Mouse (Mus musculus): ENCODE results near the gene Acot2.

DNA sequence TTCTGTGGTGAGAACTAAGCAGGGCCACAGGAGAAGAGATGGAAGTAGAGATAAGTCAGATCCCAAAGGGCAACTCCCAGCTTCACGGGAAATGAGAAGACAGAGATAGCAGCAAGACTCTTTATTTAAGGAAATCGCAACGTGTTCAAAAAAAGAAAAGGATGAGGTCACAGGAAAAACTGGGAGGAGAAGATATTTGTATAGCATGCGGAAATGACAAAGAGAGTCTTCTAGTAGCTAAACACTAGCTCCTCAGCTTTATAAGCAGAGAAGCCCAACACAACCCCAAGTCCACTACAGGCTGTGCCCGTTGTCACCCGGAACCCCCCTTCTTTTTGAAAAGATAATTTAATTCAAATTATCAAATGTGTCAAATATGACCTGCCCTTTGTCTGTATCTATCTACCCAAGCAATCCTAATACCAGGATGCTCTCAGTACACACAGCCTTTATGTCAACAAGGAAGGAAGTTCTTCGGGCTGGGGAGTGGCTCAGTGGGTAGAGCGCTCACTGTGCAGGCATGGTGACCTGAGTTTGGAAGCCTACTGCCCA lies 40.3 kb upstream of the Acot2 start:
- TF ChIP-seq CTCF (IDR thresholded peaks at IDR 0.05; ENCODE audit: insufficient read depth, low read depth, low read length) (no peak), POLR2A (IDR thresholded peaks at IDR 0.05; ENCODE audit: insufficient read depth, low read depth, low read length) (no peak)
